Mouse (Mus musculus) heart, postnatal 0 days (tissue): ENCODE results near the gene Relt.

Experiments
- CTCF ChIP-seq: IDR thresholded peaks from 2 replicates; pipeline ENCODE4 v1.5.1; 2016; ENCODE audit warnings: antibody characterized with exemption, control low read depth, low read depth
- EP300 ChIP-seq: IDR thresholded peaks from 2 replicates; pipeline ENCODE4 v1.6.1; 2016; ENCODE audit warnings: antibody characterized with exemption, low read depth

- TF ChIP-seq CTCF (no peak), EP300 (no peak)
Observed at GRCm38 (mm10) chr7:100871892-100872291, 8.6 kb upstream of the Relt start.
